Mouse (Mus musculus): ENCODE results near the gene Tanc2.

- TF ChIP-seq POLR2A (IDR thresholded peaks at IDR 0.05; ENCODE audit: borderline replicate concordance, extremely low read depth, low read depth, low read length) (no peak), CTCF (IDR thresholded peaks at IDR 0.05; ENCODE audit: insufficient read depth, low read length) (no peak)
Measured at GRCm38 (mm10) chr11:105913580-105913979, 323.8 kb downstream of the Tanc2 start.

Data from lung, adult 2 months (tissue).